Mouse (Mus musculus): ENCODE measurements around the gene Igf1r. TPM values are rescaled to one million over a fixed set of nuclear protein-coding genes. Genes with fewer than 3 reads are reported as not detected.

The Igf1r gene
- total and polyA plus RNA-seq, 3 experiments = 4.3 to 9.1 (median 6.1) TPM

DNA sequence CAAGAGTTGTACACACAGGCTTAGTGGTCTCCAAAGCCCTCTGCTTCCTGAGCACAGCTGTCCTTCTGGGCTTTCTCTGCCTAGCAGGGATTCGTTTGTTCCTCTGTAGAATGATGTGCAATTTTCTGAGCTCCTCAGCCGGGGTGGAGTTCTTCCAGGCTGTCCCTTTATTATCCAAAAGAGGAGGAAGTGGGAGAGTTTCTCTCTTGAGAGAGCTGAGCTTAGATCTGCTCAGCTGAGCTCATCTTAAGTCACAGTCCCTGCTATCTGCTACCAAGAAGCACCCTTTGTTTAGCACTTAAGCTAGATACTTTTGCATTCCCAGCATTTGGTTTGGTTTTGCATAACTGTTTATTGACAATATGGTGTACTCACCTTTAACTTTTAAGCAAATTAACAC lies 36.7 kb downstream of the Igf1r start:
- Histone ChIP-seq H3K36me3 (replicated peaks) (no peaks in the 10 kb centered on the region), H3K9me3 (replicated peaks) (peaks cover 24% of the 10 kb centered on the region), H3K4me1 (ENCODE audit: insufficient read depth, low read depth, low read length) (peaks cover 50% of the 10 kb centered on the region), H3K4me3 (ENCODE audit: low read depth, low read length) (no peak overlapping the region), H3K27me3 (ENCODE audit: insufficient read depth, low read length) (no peaks in the 10 kb centered on the region)
- no peak for ATAC-seq (ENCODE audit: extremely low read depth, insufficient number of reproducible peaks, low FRiP score, poor library complexity, severe bottlenecking)
- TF ChIP-seq GATA1 (IDR thresholded peaks at IDR 0.05; ENCODE audit: borderline replicate concordance, low read length) (no peak), TAL1 (conservative IDR thresholded peaks at IDR 0.05; ENCODE audit: low read depth, low read length) (no peak), CTCF (IDR thresholded peaks at IDR 0.05; ENCODE audit: low read depth, low read length) (no peak), GATA2 (IDR thresholded peaks at IDR 0.05; ENCODE audit: borderline replicate concordance, low read depth, low read length) (no peak)
- DNase-seq (ENCODE audit: low spot score) = no peak

DNA sequence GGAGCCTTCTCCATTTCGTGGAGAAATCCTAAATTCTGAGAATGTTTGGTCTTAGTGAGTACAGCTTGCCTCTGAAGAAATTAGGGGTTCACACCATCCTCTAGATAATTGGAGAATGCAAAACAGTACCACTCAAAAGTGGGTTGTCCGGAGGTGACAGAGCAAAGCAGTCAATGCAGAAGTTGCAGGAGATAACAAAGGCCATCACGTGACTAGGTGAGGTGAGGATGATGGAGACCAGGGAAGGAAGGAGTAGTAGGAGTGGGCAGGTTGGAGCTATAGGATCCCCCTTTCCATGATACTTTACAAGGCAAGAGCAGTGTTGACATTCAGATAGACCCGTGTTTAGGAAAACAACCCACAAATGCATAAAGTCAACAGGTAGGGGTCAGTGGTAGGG lies 41.0 kb downstream of the Igf1r start:
- no peaks in the 10 kb centered on the region for H3K27me3 ChIP-seq (ENCODE audit: insufficient read depth, low read length)
- no peak overlapping the region for H3K4me3 ChIP-seq (ENCODE audit: low read depth, low read length)
- H3K4me1 ChIP-seq (ENCODE audit: insufficient read depth, low read depth, low read length) = peaks cover 58% of the 10 kb centered on the region
- H3K36me3 ChIP-seq (replicated peaks) = no peaks in the 10 kb centered on the region
- no peak for TF ChIP-seq CTCF (IDR thresholded peaks at IDR 0.05; ENCODE audit: low read depth, low read length)
- no peak for TF ChIP-seq GATA1 (IDR thresholded peaks at IDR 0.05; ENCODE audit: borderline replicate concordance, low read length)
- no peak for TF ChIP-seq GATA2 (IDR thresholded peaks at IDR 0.05; ENCODE audit: borderline replicate concordance, low read depth, low read length)
- no peak for TF ChIP-seq TAL1 (conservative IDR thresholded peaks at IDR 0.05; ENCODE audit: low read depth, low read length)
- TF ChIP-seq POLR2AphosphoS5 (IDR thresholded peaks at IDR 0.05; ENCODE audit: insufficient replicate concordance, low read depth, low read length) = no peak
- no peak for ATAC-seq (ENCODE audit: extremely low read depth, insufficient number of reproducible peaks, low FRiP score, poor library complexity, severe bottlenecking)
- peaks cover 20% of the 10 kb centered on the region for H3K9me3 ChIP-seq (replicated peaks)
- DNase-seq (ENCODE audit: low spot score) = no peak

DNA sequence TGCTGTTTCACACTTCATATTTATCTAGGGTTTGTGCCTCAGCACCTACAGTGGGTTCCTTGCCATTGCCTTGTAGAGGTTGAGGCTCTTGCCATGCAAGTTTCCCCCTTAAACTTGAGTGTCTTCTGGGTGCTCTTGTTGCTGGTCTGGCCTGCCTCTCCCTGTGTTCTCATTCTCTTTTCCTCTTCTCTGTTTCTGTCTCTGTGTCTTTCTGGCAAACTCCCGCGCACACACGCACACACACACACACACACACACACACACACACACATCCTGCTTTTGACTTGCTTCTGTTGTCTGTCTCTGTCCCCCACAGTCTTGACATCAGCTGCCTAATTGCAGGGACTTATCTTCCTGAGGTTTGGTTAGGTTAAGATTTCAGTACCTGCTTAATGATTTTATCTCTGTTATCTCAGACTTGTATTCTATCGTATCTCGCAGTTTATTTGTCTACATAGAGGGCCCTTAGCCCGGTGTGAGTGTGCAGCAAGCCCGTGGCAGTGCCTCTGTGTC lies 41.8 kb downstream of the Igf1r start:
- no peak for DNase-seq (ENCODE audit: low spot score)
- Histone ChIP-seq H3K4me3 (ENCODE audit: low read depth, low read length) (no peak overlapping the region), H3K4me1 (ENCODE audit: insufficient read depth, low read depth, low read length) (peaks cover 50% of the 10 kb centered on the region), H3K27me3 (ENCODE audit: insufficient read depth, low read length) (no peaks in the 10 kb centered on the region), H3K9me3 (replicated peaks) (peaks cover 15% of the 10 kb centered on the region), H3K36me3 (replicated peaks) (no peaks in the 10 kb centered on the region)
- no peak for ATAC-seq (ENCODE audit: extremely low read depth, insufficient number of reproducible peaks, low FRiP score, poor library complexity, severe bottlenecking)
- TF ChIP-seq POLR2AphosphoS5 (IDR thresholded peaks at IDR 0.05; ENCODE audit: insufficient replicate concordance, low read depth, low read length) = no peak
- no peak for TF ChIP-seq CTCF (IDR thresholded peaks at IDR 0.05; ENCODE audit: low read depth, low read length)
- TF ChIP-seq GATA2 (IDR thresholded peaks at IDR 0.05; ENCODE audit: borderline replicate concordance, low read depth, low read length) = no peak
- TF ChIP-seq GATA1 (IDR thresholded peaks at IDR 0.05; ENCODE audit: borderline replicate concordance, low read length) = no peak

DNA sequence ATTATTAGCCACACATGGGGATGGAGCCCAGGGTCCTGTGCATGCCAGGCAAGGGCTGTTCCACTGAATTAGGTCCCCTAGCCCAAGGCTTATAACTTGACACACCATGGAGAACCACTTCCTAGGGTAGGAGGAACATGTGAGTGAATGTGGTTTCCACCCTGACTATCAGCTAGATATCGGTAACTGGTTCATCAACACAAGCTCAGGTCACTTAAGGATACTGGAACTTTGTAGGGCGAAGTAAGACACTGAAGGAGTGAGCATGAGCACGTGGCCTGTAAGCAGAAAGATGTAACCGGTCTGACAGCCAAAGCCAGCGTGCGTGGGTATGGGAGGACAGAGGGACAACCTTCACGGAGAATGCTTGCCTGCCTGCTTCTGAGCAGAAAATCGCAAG lies 42.6 kb downstream of the Igf1r start:
- no peak overlapping the region; the same call in 1 of the 2 replicates for H3K4me3 ChIP-seq (ENCODE audit: low read depth, low read length)
- H3K36me3 ChIP-seq (replicated peaks) = no peaks in the 10 kb centered on the region
- no peaks in the 10 kb centered on the region for H3K27me3 ChIP-seq (ENCODE audit: insufficient read depth, low read length)
- no peak for DNase-seq (ENCODE audit: low spot score)
- peak; percentile 45; the same call in 1 of the 2 replicates for ATAC-seq (ENCODE audit: extremely low read depth, insufficient number of reproducible peaks, low FRiP score, poor library complexity, severe bottlenecking)
- H3K9me3 ChIP-seq (replicated peaks) = peaks cover 14% of the 10 kb centered on the region
- peaks cover 46% of the 10 kb centered on the region for H3K4me1 ChIP-seq (ENCODE audit: insufficient read depth, low read depth, low read length)
- TF ChIP-seq GATA2 (IDR thresholded peaks at IDR 0.05; ENCODE audit: borderline replicate concordance, low read depth, low read length) = no peak
- no peak for TF ChIP-seq POLR2AphosphoS5 (IDR thresholded peaks at IDR 0.05; ENCODE audit: insufficient replicate concordance, low read depth, low read length)
- no peak for TF ChIP-seq TAL1 (conservative IDR thresholded peaks at IDR 0.05; ENCODE audit: low read depth, low read length)
- no peak for TF ChIP-seq GATA1 (IDR thresholded peaks at IDR 0.05; ENCODE audit: borderline replicate concordance, low read length)
- no peak for TF ChIP-seq CTCF (IDR thresholded peaks at IDR 0.05; ENCODE audit: low read depth, low read length)

DNA sequence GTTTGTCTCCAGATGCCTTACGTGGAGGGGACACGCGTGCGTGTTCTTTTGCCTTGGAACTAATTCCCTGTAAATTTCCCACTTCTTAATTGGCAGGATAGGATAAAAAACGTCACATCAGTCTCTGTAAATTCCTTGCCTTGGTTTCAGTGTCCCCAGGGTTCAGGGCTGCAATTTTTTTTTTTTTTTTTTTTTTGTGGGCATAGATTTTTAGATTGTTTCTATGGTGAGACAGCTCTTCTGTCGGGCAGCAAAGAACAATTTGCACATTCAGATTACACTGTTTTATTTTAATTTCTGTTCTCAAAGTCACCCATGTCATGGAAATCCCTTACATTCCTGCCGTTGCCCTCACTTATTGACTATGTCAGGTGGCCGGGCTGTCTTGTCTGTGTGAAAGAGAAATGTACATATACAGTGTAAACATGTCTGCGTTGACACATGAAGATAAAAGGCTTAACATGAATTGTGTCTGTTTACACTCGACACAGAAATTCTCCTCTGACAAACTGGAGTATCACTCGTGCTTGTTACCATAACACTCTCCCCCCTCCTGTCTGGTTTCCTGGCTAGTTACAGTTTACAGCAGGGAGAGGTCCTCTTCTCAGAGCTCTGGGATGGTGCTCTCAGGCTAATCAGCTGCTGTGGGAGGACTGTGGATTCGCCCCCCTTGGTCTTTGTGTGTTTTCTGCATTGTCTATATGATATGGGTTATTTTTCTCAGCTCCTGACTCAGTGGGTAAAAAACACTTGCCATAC lies 43.8 kb downstream of the Igf1r start:
- ATAC-seq (ENCODE audit: extremely low read depth, insufficient number of reproducible peaks, low FRiP score, poor library complexity, severe bottlenecking) (no peak), DNase-seq (ENCODE audit: low spot score) (no peak)
- Histone ChIP-seq H3K4me1 (ENCODE audit: insufficient read depth, low read depth, low read length) (peaks cover 46% of the 10 kb centered on the region), H3K4me3 (ENCODE audit: low read depth, low read length) (no peak overlapping the region), H3K27me3 (ENCODE audit: insufficient read depth, low read length) (no peaks in the 10 kb centered on the region), H3K9me3 (replicated peaks) (peaks cover 20% of the 10 kb centered on the region), H3K36me3 (replicated peaks) (no peaks in the 10 kb centered on the region)
- TF ChIP-seq GATA1 (IDR thresholded peaks at IDR 0.05; ENCODE audit: borderline replicate concordance, low read length) (no peak), GATA2 (IDR thresholded peaks at IDR 0.05; ENCODE audit: borderline replicate concordance, low read depth, low read length) (no peak), TAL1 (conservative IDR thresholded peaks at IDR 0.05; ENCODE audit: low read depth, low read length) (no peak), POLR2AphosphoS5 (IDR thresholded peaks at IDR 0.05; ENCODE audit: insufficient replicate concordance, low read depth, low read length) (no peak), CTCF (IDR thresholded peaks at IDR 0.05; ENCODE audit: low read depth, low read length) (no peak)

DNA sequence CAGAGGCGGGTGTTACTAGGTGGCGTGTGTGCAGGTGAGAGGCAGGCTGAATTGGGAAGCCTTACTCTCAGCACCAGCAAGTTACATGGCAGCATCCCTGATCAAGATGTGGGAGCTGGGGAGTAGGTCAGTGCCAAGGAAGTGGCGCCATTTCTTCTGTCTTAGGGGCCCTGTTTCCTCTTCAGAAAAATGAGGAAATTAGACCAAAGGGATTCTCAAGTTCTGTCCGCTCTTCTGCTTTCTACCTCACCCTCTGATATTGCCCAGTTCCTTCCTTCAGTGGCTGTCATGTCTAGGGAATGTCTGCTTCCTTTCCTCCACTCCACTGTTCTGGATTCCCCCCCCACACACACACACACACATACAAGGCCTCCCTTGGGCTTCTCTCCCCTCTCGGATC lies 48.6 kb downstream of the Igf1r start:
- Histone ChIP-seq H3K9me3 (replicated peaks) (peaks cover 17% of the 10 kb centered on the region), H3K36me3 (replicated peaks) (no peaks in the 10 kb centered on the region), H3K27me3 (ENCODE audit: insufficient read depth, low read length) (peaks cover 6% of the 10 kb centered on the region; the same call in 1 of the 2 replicates), H3K4me3 (ENCODE audit: low read depth, low read length) (no peak overlapping the region), H3K4me1 (ENCODE audit: insufficient read depth, low read depth, low read length) (peaks cover 28% of the 10 kb centered on the region)
- ATAC-seq (ENCODE audit: extremely low read depth, insufficient number of reproducible peaks, low FRiP score, poor library complexity, severe bottlenecking) (no peak), DNase-seq (ENCODE audit: low spot score) (no peak)
- TF ChIP-seq GATA1 (IDR thresholded peaks at IDR 0.05; ENCODE audit: borderline replicate concordance, low read length) = no peak
- TF ChIP-seq GATA2 (IDR thresholded peaks at IDR 0.05; ENCODE audit: borderline replicate concordance, low read depth, low read length) = no peak
- no peak for TF ChIP-seq CTCF (IDR thresholded peaks at IDR 0.05; ENCODE audit: low read depth, low read length)
- TF ChIP-seq POLR2AphosphoS5 (IDR thresholded peaks at IDR 0.05; ENCODE audit: insufficient replicate concordance, low read depth, low read length) = no peak
- TF ChIP-seq TAL1 (conservative IDR thresholded peaks at IDR 0.05; ENCODE audit: low read depth, low read length) = no peak
